8 mouse cellular contexts compared by ENCODE assay signal in the genomic region with DNA sequence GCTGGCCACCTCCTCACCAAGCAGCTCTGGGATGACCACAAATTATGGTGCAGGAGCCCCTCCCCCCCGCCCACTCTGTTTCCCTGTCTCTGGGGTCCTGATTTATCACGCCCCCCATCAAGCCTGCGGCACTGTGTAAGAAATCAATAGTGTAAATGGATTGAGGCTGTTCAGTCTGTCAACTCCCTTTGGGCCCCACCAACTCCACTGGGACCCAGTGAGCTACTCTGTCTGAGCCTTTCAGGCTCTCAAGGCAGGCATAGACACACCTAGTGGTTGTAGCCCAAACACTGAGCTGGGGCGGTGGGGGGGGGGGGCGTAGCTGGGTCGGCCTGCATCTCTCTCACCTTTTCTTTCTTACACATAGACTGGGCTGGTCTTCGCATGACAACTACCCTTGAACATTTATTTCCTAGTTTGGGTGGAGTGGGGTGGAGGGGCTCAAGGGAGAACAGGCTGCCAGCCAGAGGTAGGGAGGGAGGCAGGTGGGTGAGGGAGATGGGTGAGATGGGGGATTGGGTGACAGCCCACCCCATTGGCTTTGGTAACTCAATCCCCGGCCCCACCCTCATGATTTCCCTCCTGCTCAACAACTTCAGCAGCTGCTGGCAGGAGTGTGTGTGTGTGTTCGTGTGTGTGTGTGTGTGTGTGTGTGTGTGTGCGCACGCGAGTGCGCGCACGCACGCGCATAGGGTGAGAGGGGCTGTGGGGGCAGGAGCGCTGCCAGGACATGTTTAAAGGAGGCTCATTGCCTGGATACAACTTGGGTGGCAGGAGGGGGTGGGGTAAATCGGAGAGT. TPM values are rescaled to one million over a fixed set of nuclear protein-coding genes. Genes with fewer than 3 reads are reported as not detected.
DNase-seq lines count a peak whose midpoint lies in the region; ATAC-seq and TF ChIP-seq lines count a peak whose summit lies in the region.
"Had no signal": no experiment of that assay in that cellular context is flagged by ENCODE, and none has a peak within 500 bp of the region (broad histone marks: within the 10 kb centered on the region; RNA-seq: fewer than 3 reads in every experiment).

No protein-coding gene starts in this region.

- 0 out of 2 replicates have a peak overlapping the region, but pooled peaks have one; percentile 36 for H3K27ac ChIP-seq in kidney, postnatal 0 days
- H3K27ac ChIP-seq in heart, embryonic 15.5 days = peak overlapping the region; percentile 99
- H3K27ac ChIP-seq: liver, embryonic 14.5 days had no signal

- no peaks in the 10 kb centered on the region for H3K9me3 ChIP-seq in kidney, postnatal 0 days (replicated peaks; ENCODE audit: low read length)
- H3K9me3 ChIP-seq in heart, embryonic 15.5 days (replicated peaks) = no peaks in the 10 kb centered on the region

- no peak for TF ChIP-seq CTCF in kidney, postnatal 0 days (IDR thresholded peaks at IDR 0.05; ENCODE audit: low read depth)

- no peak overlapping the region for H3K4me3 ChIP-seq in kidney, postnatal 0 days (replicated peaks; ENCODE audit: low read depth, low read length)
- no peak overlapping the region for H3K4me3 ChIP-seq in heart, embryonic 15.5 days

- H3K4me2 ChIP-seq in kidney, postnatal 0 days (ENCODE audit: low read length) = peak overlapping the region; percentile 37
- peak overlapping the region; percentile 76 for H3K4me2 ChIP-seq in heart, embryonic 15.5 days

- ATAC-seq in kidney, postnatal 0 days (replicated peaks; ENCODE audit: low FRiP score, low read depth) = no peak
- ATAC-seq in heart, embryonic 15.5 days (replicated peaks; ENCODE audit: insufficient number of reproducible peaks, insufficient read depth, low FRiP score, low read depth) = no peak

- 8% methylated on average over 19 of the region's 19 CpGs for WGBS in kidney, postnatal 0 days
- WGBS in heart, embryonic 15.5 days = 27% methylated on average over 19 of the region's 19 CpGs

- peaks cover 71% of the 10 kb centered on the region for H3K4me1 ChIP-seq in kidney, postnatal 0 days (replicated peaks; ENCODE audit: insufficient read depth, low read length)
- H3K4me1 ChIP-seq in heart, embryonic 15.5 days (replicated peaks) = peaks cover 83% of the 10 kb centered on the region

- H3K9ac ChIP-seq in kidney, postnatal 0 days (ENCODE audit: low read depth, low read length) = peak overlapping the region; percentile 23; the same call in 1 of the 2 replicates
- 0 out of 2 replicates have a peak overlapping the region, but pooled peaks have one; percentile 47 for H3K9ac ChIP-seq in heart, embryonic 15.5 days
- H3K9ac ChIP-seq: liver, embryonic 14.5 days had no signal

- intact Hi-C loops in left cerebral cortex, postnatal 25 days (cut with DNase I) = no loop called here

- no peaks in the 10 kb centered on the region for H3K27me3 ChIP-seq in kidney, postnatal 0 days (ENCODE audit: insufficient read depth, low read length)
- no peaks in the 10 kb centered on the region for H3K27me3 ChIP-seq in heart, embryonic 15.5 days

- no peaks in the 10 kb centered on the region for H3K36me3 ChIP-seq in kidney, postnatal 0 days (ENCODE audit: insufficient read depth, low read length)
- no peaks in the 10 kb centered on the region for H3K36me3 ChIP-seq in heart, embryonic 15.5 days

- peak; percentile 70 for DNase-seq in kidney, postnatal 0 days (ENCODE audit: low spot score)
- no peak for DNase-seq in kidney, adult 8-10 months
- peak; percentile 42 for DNase-seq in T-cell, adult 2 months (ENCODE audit: low spot score)
- DNase-seq in mesoderm, embryonic 11.5 days (ENCODE audit: low read depth, low spot score) = peak; percentile 74
- no peak for DNase-seq in right cerebral cortex, postnatal 4 days
- DNase-seq in left cerebral cortex, postnatal 25 days (ENCODE audit: low spot score in 2 of 2) = no peak

RNA-seq across cellular contexts. Expression of a gene that starts 4.9 kb away (rescaled TPM):
- polyA plus RNA-seq in kidney, postnatal 0 days (2015; fragmentation: Nextera tagmentation; extraction: Ambion mirVana) = 25.7 and 26.3 TPM in 2 replicates
- polyA plus RNA-seq in heart, embryonic 15.5 days (2015; fragmentation: Nextera tagmentation; extraction: Ambion mirVana) = 26.2 and 31.0 TPM in 2 replicates
- total RNA-seq in left cerebral cortex, postnatal 25 days (2021) = 10 to 100 TPM in 1 of 2 experiments, 1 to 10 TPM in 1; 9.4 to 12.1 TPM

RNA-seq across cellular contexts. Expression of a gene that starts 24.9 kb away (rescaled TPM):
- polyA plus RNA-seq in kidney, postnatal 0 days (2015; fragmentation: Nextera tagmentation; extraction: Ambion mirVana) = 12.3 and 15.5 TPM in 2 replicates
- polyA plus RNA-seq in heart, embryonic 15.5 days (2015; fragmentation: Nextera tagmentation; extraction: Ambion mirVana) = 14.2 and 20.4 TPM in 2 replicates
- total RNA-seq in left cerebral cortex, postnatal 25 days (2021) = under 1 TPM; 0.21 to 0.60 TPM

RNA-seq across cellular contexts. Expression of a gene that starts 50.3 kb away (rescaled TPM):
- 1.1 and 1.6 TPM in 2 replicates for polyA plus RNA-seq in kidney, postnatal 0 days (2015; fragmentation: Nextera tagmentation; extraction: Ambion mirVana)
- 3.6 and 4.4 TPM in 2 replicates for polyA plus RNA-seq in heart, embryonic 15.5 days (2015; fragmentation: Nextera tagmentation; extraction: Ambion mirVana)
- total RNA-seq in left cerebral cortex, postnatal 25 days (2021) = 1 to 10 TPM; 2.9 to 3.0 TPM
- polyA plus RNA-seq: liver, embryonic 14.5 days had no signal

Comparison
In these comparisons a context has a peak if more than half of its experiments do, and no peak if none do; other contexts are left out.
1. DNase-seq: peak in kidney, postnatal 0 days (single experiment), T-cell, adult 2 months (single experiment) and mesoderm, embryonic 11.5 days (single experiment); none in kidney, adult 8-10 months (0 of 2), right cerebral cortex, postnatal 4 days (single experiment) and left cerebral cortex, postnatal 25 days (0 of 2).